Mouse (Mus musculus): ENCODE measurements around the gene Ascl4. TPM values are rescaled to one million over a fixed set of nuclear protein-coding genes. Genes with fewer than 3 reads are reported as not detected.

The Ascl4 gene
- under 1 TPM in 1 of 2 experiments, not detected in 1; 0.15 TPM for total RNA-seq (2021)
- long read RNA-seq, experiment 1, partial matches to known transcripts = 0 of 2 reads
- long read RNA-seq, experiment 1, other reads (novel, unspliced or antisense) = 1 of 2 reads
- long read RNA-seq, experiment 2, partial matches to known transcripts = 0 of 1 reads
- long read RNA-seq, experiment 2, other reads (novel, unspliced or antisense) = 1 of 1 reads

DNA sequence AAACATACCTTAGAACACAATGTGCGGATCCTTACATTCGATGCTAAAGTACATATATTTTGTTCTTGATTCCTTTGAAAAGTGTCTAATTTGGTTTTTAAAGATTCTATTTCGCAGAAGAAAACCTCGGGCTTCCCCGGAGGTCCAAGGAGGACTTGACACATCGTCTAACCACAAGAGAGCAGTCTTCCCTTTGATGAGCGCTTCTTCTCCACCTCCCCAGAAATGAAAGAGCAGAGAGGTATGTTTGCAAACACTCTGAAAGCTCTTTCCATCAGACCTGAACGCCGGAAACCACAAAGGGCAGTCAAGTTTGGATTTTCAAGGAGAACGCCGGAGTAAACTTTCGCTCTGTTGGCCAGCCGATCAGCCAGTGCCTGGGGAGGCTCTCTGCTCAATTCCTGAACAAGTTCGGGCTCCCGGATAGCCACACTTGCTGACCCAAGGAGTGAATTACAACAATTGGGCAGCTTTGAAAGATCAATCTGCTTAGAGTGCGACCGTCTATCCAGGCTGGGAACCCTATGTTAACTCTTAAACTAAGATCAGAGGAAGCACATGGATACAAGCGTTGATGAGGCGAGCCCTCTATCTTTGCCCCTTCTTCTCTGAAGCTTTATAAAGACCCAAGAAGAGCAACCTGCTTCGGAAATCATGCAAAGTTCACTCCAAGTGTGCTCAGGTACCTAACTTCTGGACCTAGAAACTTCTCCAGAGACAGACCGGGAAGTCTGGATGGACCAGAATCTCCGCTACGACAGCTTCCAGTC, at the start of gene Ascl4:
TSS of gene Ascl4 (plus strand) at position 6 of the 770 bp plus-strand sequence.
- peak; percentile 19 for DNase-seq

DNA sequence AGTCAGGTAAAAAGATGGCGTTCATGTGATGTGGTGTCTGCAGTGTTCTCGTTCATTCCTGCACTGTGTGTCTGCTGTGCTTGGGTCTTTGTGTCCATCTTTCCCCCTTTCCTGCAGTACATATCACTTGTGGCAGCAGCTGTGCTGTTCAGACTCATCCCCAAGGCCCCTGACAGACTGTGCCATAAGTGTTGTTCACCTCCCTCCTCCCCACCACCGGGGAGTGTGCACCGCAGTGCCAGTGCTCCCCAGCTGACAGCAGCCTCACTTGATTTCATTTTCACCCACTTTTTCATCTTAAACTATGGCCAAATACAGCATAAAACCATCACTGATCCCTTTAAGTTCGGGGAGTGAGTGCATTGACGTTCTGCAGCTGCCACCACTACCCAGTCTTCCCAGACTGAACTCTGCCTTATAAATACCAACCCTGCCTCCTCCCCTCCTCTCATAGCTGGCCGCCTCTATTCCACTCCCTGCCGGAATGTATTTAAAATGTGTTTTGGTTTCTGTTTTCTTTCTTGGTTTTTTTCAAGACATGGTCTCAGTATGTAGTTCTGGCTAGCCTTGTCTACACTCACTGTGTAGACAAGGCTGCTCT, 47.5 kb upstream of the Ascl4 start:
- no peak for DNase-seq

DNA sequence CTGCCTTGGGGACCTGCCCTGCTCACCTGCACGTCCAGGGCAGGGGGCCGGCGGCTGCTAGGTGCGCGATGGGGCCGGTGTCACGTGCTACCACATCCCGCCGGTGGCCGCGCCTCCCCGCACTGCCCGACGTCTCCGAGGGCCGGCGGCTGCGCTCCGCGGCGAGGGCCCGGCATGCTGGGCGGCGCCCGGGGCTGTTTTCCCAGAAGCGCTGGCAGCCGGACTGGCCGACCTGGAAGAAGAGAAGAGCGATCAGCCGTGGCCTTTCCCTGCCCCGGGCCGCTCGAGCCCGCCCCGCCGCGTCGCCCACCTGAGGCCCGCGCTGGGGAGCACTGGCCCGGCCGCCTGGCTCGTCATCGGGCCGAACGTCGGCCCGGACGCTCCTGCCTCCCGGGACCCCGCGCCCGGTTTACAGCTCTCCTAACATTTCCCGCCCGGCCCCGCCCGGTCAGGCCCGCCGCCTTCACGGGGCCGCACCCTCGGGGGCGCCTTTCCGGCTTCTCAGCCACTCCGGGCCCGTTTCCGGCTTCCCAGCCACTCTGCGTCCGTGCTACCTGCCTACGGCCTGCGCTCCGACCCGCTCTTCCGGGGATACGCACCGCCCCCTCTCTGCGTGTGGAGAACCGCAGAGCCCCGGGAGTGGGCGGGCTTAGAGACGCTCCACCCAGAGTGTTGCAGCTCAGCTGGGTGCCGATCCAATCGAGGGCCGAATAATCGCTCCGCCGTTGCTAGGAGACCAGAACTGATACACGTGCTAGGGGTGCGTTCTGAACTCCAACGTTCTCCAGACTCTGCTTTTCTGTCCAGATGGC, 10.8 kb upstream of the Ascl4 start, which contains the start of gene Prdm4:
TSS of gene Prdm4 (minus strand) at position 645 of the 812 bp plus-strand sequence.
- peak; percentile 97 for DNase-seq

DNA sequence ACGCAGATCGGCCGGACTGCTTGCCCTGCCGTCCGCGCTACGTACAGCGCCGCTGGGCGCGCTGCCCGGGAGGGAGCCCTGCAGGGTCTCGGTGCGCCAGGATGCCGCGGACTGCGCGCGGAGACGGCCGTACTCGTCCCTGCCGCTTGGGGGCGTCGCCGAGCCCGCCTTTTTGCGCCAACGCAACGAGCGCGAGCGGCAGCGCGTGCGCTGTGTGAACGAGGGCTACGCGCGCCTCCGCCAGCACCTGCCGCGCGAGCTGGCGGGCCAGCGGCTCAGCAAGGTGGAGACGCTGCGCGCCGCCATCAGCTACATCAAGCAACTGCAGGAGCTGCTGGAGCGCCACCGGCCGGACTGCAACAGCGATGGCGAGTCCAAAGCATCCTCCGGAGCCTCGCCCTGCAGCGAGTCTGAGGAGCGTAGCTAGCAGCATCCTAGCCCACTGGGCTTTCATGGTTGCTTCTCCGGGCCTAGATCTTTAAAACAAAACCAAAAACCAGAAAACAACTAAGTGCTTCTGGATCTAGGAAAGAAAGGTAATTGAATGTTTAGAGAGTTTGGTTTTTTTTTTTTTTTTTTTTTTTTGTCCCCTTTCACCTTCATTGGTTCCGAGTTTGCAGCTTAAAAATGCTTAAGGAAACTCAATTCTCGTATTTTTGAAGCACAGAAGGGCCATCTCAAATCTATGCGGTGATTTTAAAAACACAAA, 1.2 kb downstream of the Ascl4 start:
- DNase-seq = peak; percentile 73

DNA sequence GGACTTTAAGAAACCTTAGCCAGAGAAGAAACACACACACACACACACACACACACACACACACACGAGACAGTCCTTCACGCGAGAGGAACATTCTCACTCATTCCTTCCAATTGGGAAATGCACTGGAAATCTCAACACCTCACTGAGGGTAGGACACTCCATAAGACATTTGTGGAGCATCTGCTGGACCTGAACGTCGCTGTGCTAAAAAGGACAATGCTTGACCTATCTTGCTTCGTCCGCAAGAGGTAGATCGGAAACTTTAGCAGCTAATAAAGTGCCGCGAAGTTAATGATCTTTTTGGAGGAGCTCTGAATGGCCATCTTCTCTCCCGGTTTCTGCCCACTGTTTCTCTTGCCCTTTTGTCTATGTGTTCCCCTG, 1.7 kb downstream of the Ascl4 start:
- no peak for DNase-seq

DNA sequence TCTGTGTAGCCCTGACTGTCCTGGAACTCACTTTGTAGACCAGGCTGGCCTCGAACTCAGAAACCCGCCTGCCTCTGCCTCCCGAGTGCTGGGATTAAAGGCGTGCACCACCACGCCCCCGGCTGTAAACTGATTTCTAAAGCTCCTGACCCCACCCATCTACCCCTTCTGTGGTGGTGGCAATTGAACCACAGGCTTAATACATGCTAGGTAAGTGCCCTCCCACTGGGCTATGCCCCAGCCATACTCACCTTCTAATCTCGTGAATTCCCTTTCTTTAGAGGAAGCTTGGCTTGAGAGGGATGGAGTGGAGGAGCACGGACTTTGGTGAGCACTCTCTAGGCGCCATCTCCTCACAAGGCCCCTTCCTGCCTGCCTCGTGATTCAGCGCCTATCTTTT, 2.5 kb downstream of the Ascl4 start:
- DNase-seq = no peak

DNA sequence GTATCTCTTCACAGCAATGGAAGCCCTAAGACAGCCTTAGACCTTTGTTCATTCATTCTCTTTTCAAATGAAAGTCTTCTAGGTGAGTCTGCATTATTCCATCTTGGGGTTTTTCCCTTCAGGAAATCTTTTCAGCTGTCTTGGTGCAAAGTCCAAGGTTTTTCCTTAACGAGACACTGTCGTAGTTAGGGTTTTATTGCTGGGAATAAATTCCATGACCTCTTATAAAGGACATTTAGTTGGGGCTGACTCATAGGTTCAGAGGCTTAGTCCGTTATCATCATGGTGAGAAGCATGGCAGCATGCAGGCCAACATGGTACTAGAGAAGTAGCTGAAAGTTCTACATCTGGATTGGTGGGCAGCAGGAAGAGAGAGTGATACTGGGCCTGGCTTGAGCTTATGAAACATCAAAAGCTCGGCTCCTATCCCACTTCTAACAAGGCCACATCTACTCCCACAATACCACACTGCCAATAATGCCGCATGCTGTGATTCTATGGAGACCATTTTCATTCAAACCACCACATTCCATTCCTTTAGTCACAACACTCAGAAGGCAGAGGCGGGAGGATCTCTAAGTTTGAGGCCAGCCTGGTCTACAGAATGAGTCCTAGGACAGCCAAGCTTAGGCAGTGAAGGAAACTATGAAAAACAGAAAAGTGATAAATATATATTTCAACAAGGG, 8.9 kb downstream of the Ascl4 start:
- no peak for DNase-seq

DNA sequence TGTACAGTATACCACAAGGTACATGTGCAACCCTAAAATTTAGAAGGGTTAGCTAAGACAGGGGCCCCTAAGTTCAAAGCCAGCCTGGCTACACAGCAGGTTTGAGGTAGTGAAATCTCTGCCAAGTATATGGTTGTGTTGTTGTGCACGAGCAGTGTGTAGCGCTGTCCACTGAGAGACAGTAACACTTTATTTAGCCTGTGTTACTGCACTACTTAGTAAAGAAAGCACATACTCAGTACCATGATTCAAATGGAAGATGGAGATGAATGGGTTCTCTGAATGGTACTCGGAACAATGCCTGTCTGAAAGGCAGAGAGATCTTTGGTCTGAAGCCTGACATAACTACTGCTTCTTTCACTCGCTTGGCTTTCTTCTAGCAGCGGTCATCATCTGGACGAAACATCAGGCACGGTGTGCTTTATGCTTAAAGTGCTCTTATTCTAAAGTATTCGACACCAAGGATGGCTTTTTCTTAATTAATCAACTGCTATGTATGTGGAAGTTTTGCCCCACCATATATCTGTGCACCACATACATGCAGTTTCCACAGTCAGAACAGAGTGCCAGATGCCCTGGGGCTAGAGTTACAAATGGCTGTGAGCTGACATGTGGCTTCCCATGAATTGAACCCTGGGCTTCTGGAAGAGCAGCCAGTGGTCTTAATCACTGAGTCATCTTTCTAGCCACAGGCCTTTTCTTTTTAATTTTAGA, 21.2 kb downstream of the Ascl4 start:
- DNase-seq = no peak

DNA sequence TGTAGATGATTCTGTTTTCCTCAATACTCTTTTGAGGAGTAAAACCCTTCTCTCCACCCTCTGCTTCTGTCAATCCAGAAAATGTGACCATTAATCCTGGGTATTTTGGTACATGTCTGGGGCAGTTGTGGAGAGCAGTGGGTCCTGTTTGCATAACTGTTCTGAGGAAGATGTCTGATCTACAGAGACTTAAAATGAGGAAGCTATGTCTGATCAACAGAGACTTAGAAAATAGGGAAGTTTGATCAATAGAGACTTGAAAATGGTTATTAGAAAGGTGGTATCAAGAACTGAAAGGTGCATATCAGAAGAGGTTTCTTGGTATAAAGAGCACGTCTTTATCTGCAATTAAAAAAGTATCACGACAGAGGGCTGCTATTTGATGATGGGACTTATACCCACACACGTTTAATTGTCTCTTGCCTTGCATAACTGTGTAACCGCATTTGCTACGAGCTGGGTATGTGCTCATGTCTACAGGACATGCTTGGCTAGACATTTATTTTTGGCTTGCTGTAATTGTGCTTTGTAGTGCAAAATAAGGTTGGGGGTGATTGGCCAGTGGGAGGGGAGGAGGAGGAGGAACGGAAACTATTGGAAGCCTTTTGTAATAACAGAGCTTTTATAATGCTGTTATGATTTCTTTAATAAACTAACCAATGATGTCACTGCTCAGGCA, 24.4 kb downstream of the Ascl4 start:
- no peak for DNase-seq

DNA sequence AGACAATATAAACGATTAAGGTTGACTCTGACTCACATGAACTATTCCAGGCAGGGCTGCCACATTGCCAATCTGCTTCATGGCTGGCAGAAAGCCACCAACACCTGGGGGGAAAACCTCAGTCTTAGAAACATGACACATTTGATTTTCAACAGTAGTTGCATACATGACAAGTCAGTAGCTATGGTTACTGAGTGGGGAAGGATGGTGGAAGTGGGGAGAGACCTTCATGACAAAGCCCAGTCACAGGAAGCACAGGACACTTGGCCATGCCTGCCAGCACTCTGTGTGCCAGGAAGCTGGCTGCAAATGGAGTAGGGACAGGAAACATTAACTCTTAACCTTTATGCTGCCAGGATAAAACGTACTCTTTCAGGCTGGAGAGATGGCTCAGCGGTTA, 25.9 kb downstream of the Ascl4 start:
- DNase-seq = peak; percentile 23

DNA sequence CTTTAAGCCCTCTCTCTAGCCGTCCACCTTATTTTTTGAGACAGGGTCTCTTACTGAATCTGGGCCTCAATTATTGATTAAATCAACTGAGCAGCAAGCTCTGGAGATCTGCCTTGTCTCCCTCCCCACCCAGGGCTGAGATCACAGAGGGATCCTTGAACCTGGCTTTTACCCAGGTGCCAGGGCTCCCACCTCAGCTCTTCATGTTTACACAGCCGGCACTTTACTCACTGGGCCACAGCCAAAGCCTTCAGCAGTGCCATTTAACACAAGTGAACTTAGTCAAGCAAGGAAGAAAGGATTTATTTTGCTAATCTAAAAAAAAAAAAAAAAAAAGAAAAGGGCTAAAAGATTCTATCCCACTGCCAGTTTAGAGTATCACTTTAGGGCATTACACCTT, 26.9 kb downstream of the Ascl4 start:
- no peak for DNase-seq

DNA sequence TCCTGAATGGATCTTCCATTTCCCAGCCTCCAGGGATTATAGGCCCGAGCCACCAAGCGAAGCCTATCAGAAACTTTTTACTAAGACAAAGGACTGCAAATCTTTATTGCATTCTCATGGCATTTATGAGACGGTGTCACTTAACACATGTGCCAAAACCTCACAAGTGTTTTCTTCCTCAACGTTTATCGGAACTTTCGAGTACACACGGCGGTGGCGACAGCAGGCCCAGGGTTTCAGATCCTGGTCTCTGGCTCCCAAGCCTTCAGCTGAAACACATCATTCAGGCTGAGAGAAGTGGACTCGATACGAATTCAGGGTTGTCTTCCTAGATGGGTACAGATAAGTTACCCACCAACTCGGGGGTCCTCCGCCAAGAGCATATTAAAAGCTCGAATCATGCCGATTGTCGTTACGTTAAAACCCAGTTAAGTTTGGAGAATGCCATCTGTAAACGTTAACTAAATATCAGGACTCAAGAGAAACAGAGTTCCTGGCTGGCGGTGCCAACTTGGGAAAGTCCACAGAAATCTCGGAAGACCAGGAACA, 29.5 kb downstream of the Ascl4 start:
- DNase-seq = peak; percentile 15

DNA sequence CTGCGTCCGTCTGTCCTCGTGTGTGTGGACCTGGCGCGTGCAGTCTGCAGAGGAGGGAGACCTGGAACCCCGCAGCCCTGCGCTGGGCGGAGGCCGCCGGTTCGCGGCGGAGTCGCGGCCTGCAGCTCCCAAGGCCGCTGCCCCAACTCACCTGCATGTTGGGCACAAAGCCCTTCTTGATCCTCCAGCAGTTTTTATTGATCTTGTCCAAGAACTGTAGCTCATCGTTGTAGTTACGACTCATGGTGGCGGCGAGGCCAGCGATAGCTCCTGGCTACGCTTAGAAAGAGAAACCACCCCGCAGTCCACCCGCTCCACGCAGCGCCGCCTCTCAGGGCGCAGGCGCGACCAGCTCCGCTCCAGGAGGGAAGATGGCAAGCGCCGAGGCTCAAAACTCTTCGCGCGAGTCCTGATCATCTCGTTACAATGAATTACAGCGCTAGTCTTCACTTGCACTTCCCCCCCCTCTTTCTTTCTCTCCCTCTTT, 30.0 kb downstream of the Ascl4 start, which contains the start of gene Rtcb:
TSS of gene Rtcb (minus strand) at position 360 of the 487 bp plus-strand sequence.
- peak; percentile 99 for DNase-seq

DNA sequence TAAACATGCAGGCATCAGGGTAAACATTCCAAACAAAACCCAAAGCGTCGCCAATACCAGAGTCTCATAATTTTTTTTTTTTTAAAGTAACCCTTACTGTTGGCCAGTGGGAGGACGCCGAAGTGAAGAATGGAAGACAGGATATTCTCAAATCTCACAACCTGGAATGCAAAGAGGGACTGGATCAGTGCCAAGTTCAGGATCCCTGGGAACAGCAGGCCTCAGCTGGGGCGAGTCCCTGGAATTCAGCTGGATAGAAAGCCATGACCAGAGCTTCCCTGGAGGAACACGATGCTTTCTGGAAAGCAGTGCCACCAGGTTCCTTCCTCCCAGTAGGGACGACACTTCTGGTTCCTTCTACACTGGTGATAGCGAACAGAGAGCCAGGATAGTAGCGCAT, 35.4 kb downstream of the Ascl4 start:
- no peak for DNase-seq

DNA sequence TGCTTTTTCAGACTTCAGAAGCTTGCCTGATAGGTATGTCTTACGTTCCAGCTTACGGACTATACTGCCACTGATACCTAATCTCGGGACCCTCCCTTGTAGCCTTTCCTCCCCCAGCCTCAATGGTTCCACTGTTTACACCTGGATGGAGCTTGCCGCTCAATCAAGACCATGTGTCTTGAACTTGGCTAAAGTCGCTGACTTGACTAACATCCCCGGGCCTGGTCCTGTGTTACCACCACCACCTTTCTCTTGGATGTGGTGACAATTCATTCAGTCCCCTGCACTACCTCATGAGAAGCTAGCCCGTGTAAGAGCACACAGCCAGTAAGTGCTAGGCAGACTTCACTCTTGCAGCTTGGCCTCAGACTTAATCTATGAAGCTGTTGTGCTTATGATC, 36.8 kb downstream of the Ascl4 start:
- no peak for DNase-seq

DNA sequence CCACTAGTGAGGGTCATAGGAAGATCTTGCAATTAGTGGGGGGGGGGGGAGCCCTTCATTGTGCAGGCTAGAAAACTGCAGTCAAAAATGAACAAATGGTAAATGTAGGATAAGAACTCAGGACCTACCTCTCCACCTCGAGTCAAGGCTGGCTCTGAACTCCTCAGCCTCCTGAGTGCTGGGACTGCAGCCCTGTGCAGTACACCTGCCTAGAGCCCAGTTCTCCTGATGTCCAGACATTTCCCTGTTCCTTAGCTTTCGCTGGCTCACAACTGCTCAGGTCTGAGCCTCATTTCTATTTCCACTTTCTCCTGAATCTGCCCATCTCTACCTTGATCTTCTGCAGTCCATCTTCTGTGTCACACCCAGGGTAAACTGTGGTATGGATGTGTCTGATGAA, 39.0 kb downstream of the Ascl4 start:
- no peak for DNase-seq

DNA sequence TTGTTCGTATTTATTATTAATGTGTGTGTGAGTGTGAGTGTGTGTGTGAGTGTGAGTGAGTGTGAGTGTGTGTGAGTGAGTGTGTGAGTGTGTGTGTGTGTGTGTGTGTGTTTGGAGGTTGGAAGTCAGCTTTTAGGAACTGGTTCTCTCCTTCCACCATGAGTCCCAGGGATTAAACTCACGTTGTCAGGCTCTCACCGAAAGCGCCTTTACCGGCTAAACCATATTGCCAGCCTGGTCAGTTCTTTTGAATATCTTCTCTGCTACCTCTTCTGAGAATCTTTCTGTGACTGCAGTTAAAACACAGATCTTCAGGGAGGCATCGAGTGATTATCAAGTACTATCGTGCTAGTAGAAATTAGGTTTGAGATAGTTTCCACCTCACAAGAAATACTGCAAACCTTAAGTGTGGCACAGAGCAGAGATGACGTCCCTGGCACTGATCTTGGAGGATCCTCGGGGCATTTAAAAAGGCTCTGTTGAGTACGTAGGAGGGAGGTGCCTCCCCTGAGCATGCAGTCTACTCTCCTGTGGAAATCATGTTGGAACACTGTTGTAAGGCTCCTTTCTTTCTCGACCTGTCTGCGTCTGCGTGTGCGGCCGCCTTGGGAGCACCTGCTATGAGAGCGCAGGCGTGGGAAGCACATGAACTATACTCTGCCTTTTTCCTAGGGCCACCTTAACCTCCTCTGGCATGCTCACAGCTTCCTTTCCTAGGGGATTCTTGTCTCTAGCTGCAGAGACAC, 40.1 kb downstream of the Ascl4 start:
- DNase-seq = no peak

DNA sequence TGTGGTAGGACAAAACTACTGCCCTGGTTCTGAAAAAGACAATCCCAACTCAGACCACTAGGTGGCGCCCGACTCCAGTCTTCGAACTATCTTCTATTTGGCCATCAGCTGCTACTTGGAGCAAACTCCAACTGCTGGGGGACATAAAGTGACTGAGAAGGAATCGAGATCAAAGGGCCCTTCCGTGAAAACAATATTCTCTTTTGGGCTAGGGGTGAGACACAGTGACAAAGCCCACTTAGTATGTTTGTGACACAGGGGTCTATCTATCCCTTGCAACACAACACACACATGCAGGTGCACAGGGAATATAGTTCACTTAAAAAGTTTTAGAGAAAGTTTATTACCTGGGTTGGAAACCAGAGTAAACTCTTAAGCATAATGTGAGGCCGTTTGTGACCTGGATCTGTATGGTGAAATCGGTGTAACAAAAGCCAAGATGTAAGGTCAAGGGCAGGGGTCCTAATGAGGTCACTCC, 40.7 kb downstream of the Ascl4 start:
- peak; percentile 90 for DNase-seq

DNA sequence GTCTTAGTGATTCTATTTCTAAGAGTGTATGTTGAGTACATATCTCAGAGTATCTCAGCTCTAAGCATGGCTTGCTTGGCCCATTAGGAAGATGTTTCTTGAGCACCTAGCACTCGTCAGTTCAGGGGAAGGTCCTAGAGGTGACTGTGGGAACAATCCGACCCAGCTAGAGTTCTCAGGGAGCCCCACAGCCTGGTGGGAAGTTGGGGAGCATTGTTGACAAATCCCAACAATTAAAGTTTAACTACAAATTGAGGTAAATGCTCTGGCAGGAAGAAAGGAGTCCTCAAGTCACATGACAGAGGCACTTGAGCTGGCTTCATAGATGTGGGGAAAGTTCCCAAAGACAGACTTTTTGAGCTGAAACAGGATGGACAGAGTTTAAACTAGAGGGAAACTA, 41.2 kb downstream of the Ascl4 start:
- DNase-seq = no peak

Measured in adrenal gland, postnatal 10 days (tissue).